ENCODE assay signal across 7 mouse cellular contexts in genomic region chr10:59702207-59703032, GRCm38 (mm10). TPM values are rescaled to one million over a fixed set of nuclear protein-coding genes. Genes with fewer than 3 reads are reported as not detected.
DNase-seq lines count a peak whose midpoint lies in the region; ATAC-seq lines count a peak whose summit lies in the region.

Micu1 (plus strand) TSS chr10:59702477.

- peak; percentile 95 for ATAC-seq in embryonic facial prominence, embryonic 11.5 days (replicated peaks; ENCODE audit: insufficient number of reproducible peaks, low FRiP score, low TSS enrichment, low read depth)
- peak; percentile 95 for ATAC-seq in granulocyte monocyte progenitor cell, adult 5-6 weeks (replicated peaks; ENCODE audit: poor library complexity, severe bottlenecking)
- peak; percentile 97 for ATAC-seq in midbrain, embryonic 13.5 days

- peak within 1 kb of the TSS; percentile 51 for H3K4me2 ChIP-seq in embryonic facial prominence, embryonic 11.5 days (ENCODE audit: low read depth, low read length)
- peak within 1 kb of the TSS; percentile 84 for H3K4me2 ChIP-seq in midbrain, embryonic 13.5 days (replicated peaks)

- H3K27me3 ChIP-seq in embryonic facial prominence, embryonic 11.5 days (ENCODE audit: control insufficient read depth, insufficient read depth, low read length) = no peaks in the 10 kb centered on the region
- H3K27me3 ChIP-seq in limb, embryonic 10.5 days (ENCODE audit: low read depth, poor library complexity, severe bottlenecking) = no peaks in the 10 kb centered on the region
- H3K27me3 ChIP-seq in midbrain, embryonic 13.5 days = no peaks in the 10 kb centered on the region

- H3K4me1 ChIP-seq in embryonic facial prominence, embryonic 11.5 days (ENCODE audit: control insufficient read depth, insufficient read depth, low read length) = no peaks in the 10 kb centered on the region
- H3K4me1 ChIP-seq in limb, embryonic 10.5 days = peaks cover 9% of the 10 kb centered on the region
- peaks cover 9% of the 10 kb centered on the region for H3K4me1 ChIP-seq in midbrain, embryonic 13.5 days (replicated peaks)

- under 1% methylated on average over 48 of the region's 48 CpGs for WGBS in embryonic facial prominence, embryonic 11.5 days
- WGBS in limb, embryonic 10.5 days = under 1% methylated on average over 48 of the region's 48 CpGs
- under 1% methylated on average over 48 of the region's 48 CpGs for WGBS in midbrain, embryonic 13.5 days

- H3K9me3 ChIP-seq in embryonic facial prominence, embryonic 11.5 days (replicated peaks; ENCODE audit: control insufficient read depth, low read length) = no peaks in the 10 kb centered on the region
- no peaks in the 10 kb centered on the region for H3K9me3 ChIP-seq in limb, embryonic 10.5 days (replicated peaks)
- H3K9me3 ChIP-seq in midbrain, embryonic 13.5 days = no peaks in the 10 kb centered on the region

- H3K36me3 ChIP-seq in embryonic facial prominence, embryonic 11.5 days (replicated peaks; ENCODE audit: control insufficient read depth, insufficient read depth, low read depth, low read length) = no peaks in the 10 kb centered on the region
- no peaks in the 10 kb centered on the region for H3K36me3 ChIP-seq in limb, embryonic 10.5 days
- no peaks in the 10 kb centered on the region for H3K36me3 ChIP-seq in midbrain, embryonic 13.5 days

- DNase-seq in adrenal gland, postnatal 14 days = peak; percentile 99
- DNase-seq in embryonic facial prominence, embryonic 11.5 days (ENCODE audit: low spot score) = peak; percentile 99
- DNase-seq in kidney, adult 11 months = peak; percentile 95
- DNase-seq in limb, embryonic 10.5 days (ENCODE audit: low spot score) = peak; percentile 99
- peak; percentile 94 for DNase-seq in spleen, adult 12 weeks (ENCODE audit: low spot score)

- H3K4me3 ChIP-seq in embryonic facial prominence, embryonic 11.5 days (ENCODE audit: low read depth, low read length) = peak within 1 kb of the TSS; percentile 45
- peak within 1 kb of the TSS; percentile 75 for H3K4me3 ChIP-seq in limb, embryonic 10.5 days
- H3K4me3 ChIP-seq in midbrain, embryonic 13.5 days (replicated peaks) = peak within 1 kb of the TSS; percentile 82

- peak within 1 kb of the TSS; percentile 43 for H3K9ac ChIP-seq in embryonic facial prominence, embryonic 11.5 days (replicated peaks; ENCODE audit: low read length)
- H3K9ac ChIP-seq in midbrain, embryonic 13.5 days (replicated peaks) = peak within 1 kb of the TSS; percentile 78

- no peak within 1 kb of the TSS for H3K27ac ChIP-seq in embryonic facial prominence, embryonic 11.5 days (replicated peaks; ENCODE audit: low read depth, low read length)
- H3K27ac ChIP-seq in limb, embryonic 10.5 days = peak within 1 kb of the TSS; percentile 82
- peak within 1 kb of the TSS; percentile 69 for H3K27ac ChIP-seq in midbrain, embryonic 13.5 days

RNA-seq across cellular contexts. Expression of gene Micu1, which starts in this region (rescaled TPM):
- 51.3 and 59.9 TPM in 2 replicates for total RNA-seq in adrenal gland, postnatal 14 days (2021)
- polyA plus RNA-seq in embryonic facial prominence, embryonic 11.5 days (2014; fragmentation: Nextera tagmentation; extraction: Ambion mirVana) = 52.6 and 53.8 TPM in 2 replicates
- 52.2 and 95.7 TPM in 2 replicates for total RNA-seq in granulocyte monocyte progenitor cell, adult 5-6 weeks (2014; fragmentation: Nextera tagmentation)
- 59.9 and 65.7 TPM in 2 replicates for total RNA-seq in granulocyte monocyte progenitor cell, adult 5-6 weeks (2017)
- polyA plus RNA-seq in limb, embryonic 10.5 days (2016; fragmentation: Nextera tagmentation; extraction: Ambion mirVana) = 38.6 and 52.4 TPM in 2 replicates
- polyA plus RNA-seq in midbrain, embryonic 13.5 days (2015; fragmentation: Nextera tagmentation; extraction: Ambion mirVana) = 72.2 and 73.0 TPM in 2 replicates
